Mouse (Mus musculus) left cerebral cortex, adult 2 months (tissue): ENCODE measurements around the gene C1qtnf4. TPM values are rescaled to one million over a fixed set of nuclear protein-coding genes. Genes with fewer than 3 reads are reported as not detected.

Experiments
- DNase-seq, 2 experiments: peaks; one replicate each; pipeline ENCODE4 v3.0.0; 2021 to 2022; ENCODE audit warnings: low spot score in 2 of 2, mixed read lengths in 1 of 2; ENCODE audit errors: extremely low spot score in 1 of 2
- H3K27ac ChIP-seq: fragments of 200-600 bp; 2 replicates; pipeline ENCODE4 v1.8.1; 2022
- H3K4me3 ChIP-seq: fragments of 200-600 bp; 2 replicates; pipeline ENCODE4 v1.8.1; 2022
- CTCF ChIP-seq: fragments of 200-600 bp; IDR thresholded peaks from 2 replicates; pipeline ENCODE4 v1.8.1; 2022; ENCODE audit warnings: antibody characterized with exemption, mild to moderate bottlenecking, moderate library complexity
- intact Hi-C: fragments of 180-260 bp; cut with DNase I; formaldehyde crosslinking; loops from one replicate; pipeline ENCODE4 v1.15.1; 2025
- total RNA-seq, 2 experiments: library from RNA; stranded (reverse); gene quantifications; 2 replicates each; pipeline ENCODE4 v1.2.3; 2021

C1qtnf4 gene
- total RNA-seq, 2 experiments from 2014 or later: 259 to 287 TPM

DNA sequence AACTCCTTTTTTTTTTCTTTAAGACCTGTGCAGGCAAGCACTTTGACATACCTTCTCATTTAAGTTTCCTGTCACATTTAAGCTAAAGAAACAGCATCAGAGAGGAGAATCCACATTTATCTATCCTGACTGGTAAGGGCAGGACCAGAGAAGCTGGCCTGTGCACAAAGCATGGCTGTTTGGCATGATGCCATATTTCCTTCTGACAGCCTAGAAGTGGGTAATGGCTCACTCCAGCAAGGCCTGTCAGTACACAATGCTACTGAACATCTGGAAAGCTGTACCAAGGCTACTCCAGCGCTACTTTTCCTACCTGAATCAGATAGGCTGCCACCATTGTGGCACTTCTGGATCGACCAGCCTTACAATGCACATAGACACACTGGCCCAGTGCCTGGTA is 28.0 kb downstream of the C1qtnf4 start:
- TF ChIP-seq CTCF: no peak
- no peak for DNase-seq
- intact Hi-C loops: loop anchor here (2.0 kb wide), 1 partner anchor 147 kb away; no protein-coding TSS in a partner anchor
- peak overlapping the region; percentile 24 for H3K27ac ChIP-seq
- H3K4me3 ChIP-seq: no peak overlapping the region

GRCm38 (mm10) chr2:90915516-90915915 is 29.9 kb downstream of the C1qtnf4 start:
- TF ChIP-seq CTCF: no peak
- peak overlapping the region; percentile 51 for H3K27ac ChIP-seq
- intact Hi-C loops: loop anchor here (2.0 to 5.0 kb wide), 2 partner anchors 52 to 145 kb away; no protein-coding TSS in a partner anchor
- no peak overlapping the region for H3K4me3 ChIP-seq
- no peak for DNase-seq

- TF ChIP-seq CTCF: no peak
- DNase-seq: peak in 1 of 2 experiments; percentile 18
- H3K4me3 ChIP-seq: peak overlapping the region; percentile 76
- intact Hi-C loops: loop anchor here (2.0 to 5.0 kb wide), 2 partner anchors 24 to 51 kb away; partner anchors contain the start of gene Celf1
- peak overlapping the region; percentile 99 for H3K27ac ChIP-seq
Observed at GRCm38 (mm10) chr2:90916560-90917232, 31.0 kb downstream of the C1qtnf4 start.

DNA sequence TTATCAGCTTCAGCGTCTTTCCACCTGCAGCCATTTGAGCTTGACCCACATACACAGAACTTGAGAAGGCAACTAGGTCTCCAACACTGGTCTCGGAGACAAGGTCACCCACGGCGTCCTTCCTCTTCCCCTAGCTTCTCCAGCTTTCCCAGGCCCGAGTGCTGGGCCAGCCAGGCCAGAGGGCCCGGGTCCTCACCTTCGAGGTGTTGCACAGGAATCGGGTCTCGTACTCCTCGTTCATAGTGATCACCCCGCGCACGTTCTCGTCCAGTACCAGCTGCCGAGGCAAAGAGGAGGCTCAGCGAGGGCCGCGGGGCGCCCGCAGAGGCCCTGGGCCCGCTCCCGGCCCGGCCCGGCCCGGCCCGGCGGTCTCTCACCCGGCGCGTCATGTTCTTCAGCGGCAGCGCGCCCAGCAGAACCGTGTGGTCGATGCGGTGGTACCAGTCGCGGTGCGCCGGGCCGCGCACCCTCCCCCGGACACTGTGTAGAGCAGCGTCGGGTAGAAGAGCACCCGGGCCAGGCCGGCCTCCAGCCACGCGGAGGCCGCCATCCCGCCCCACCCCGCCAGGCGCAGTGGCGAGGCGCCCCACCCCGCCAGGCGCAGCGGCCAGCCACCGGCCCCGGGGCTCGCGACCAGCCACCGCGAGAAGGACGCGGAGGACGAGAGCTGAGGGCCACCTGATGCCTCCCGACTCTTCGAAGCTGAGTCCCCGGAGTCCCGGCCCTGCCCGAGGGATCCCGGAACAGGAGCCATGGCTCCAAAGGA is 31.8 kb downstream of the C1qtnf4 start:
- H3K27ac ChIP-seq: peak overlapping the region; percentile 99
- DNase-seq: peak; percentile 51 to 67
- TF ChIP-seq CTCF: peak; percentile 10; the same call in 1 of the 2 replicates
- intact Hi-C loops: loop anchor here (2.0 to 5.0 kb wide), 2 partner anchors 23 to 50 kb away; partner anchors contain the start of gene Celf1
- peak overlapping the region; percentile 76 for H3K4me3 ChIP-seq

DNA sequence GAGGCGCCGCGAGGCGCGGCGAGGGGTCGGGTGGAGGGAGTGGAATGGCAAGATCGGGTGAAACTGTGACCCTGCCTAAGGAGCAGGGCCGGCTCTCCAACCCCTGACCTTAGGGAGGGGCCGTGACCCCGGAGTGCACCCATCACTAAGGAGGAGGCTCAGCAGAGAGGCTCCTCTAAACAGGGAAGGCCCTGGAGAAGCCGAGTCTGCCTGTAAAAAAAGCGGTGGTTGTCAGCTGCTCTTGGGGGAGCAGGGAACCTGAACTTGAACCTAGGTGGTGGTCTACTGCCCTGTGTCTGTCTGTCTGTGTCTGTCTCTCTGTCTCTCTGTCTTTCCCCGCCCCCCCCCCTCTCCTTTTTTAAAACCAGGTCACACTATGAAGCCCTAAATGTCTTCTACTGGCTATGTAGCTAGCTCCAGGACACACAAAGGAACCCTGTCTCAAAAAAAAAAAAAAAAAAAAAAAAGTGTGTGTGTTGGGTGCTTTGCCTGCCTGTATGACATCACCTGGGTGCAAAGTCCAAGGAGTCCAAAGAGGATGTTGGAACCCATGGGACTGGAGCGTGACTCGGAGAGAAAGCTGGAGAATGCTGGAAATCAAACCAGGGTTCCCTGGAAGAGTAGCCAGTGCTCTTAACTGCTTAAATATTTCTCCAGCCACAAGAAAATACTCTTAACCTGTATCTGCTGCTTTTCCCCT is 32.5 kb downstream of the C1qtnf4 start:
- intact Hi-C loops: loop anchor here (2.0 to 5.0 kb wide), 2 partner anchors 23 to 49 kb away; partner anchors contain the start of gene Celf1
- DNase-seq: no peak
- no peak for TF ChIP-seq CTCF
- peak overlapping the region; percentile 99 for H3K27ac ChIP-seq
- H3K4me3 ChIP-seq: peak overlapping the region; percentile 76

DNA sequence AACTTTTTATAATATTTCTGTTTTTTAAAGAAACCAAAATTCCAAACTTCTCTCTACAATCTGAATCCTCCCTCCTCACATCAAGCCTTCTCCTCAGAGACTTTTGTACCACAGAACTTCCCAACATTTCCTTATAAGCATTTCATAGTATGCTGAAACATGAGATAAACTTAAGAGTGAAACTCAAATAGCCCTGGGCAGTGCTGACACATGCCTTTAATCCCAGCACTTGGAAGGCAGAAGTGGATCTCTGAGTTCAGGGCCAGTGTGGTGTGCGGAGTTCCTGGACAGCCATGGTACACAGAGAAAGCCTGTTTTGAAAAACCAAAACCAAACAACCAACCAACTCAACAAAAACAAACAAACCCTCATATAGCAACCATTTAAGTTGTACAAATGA is 35.5 kb downstream of the C1qtnf4 start:
- Histone ChIP-seq H3K4me3 (no peak overlapping the region), H3K27ac (no peak overlapping the region)
- DNase-seq: no peak
- TF ChIP-seq CTCF: no peak
- intact Hi-C loops: no loop called here

DNA sequence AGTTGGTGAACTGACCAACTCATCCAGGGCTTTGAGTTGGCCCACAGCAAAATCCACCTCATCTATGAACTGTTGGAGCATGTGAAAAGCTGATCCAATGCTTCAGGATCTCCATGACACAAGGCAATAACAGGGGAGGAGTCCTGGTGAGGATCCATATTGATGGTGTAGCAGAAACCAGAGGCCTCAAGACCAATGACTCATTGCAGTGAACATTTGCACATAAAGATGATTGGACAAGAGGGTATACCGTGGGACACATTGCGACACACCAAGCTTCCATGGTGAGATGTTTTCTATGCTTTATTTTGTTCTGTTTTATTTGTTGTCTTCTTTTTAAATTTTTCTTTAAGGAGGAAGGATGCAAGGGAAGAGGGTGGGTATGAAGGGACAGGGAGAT is 37.0 kb downstream of the C1qtnf4 start:
- TF ChIP-seq CTCF: no peak
- intact Hi-C loops: no loop called here
- no peak overlapping the region for H3K27ac ChIP-seq
- no peak for DNase-seq
- no peak overlapping the region for H3K4me3 ChIP-seq

- no peak overlapping the region for H3K27ac ChIP-seq
- TF ChIP-seq CTCF: no peak
- no peak overlapping the region for H3K4me3 ChIP-seq
- no peak for DNase-seq
- intact Hi-C loops: no loop called here
Observed at GRCm38 (mm10) chr2:90928566-90928965, 42.9 kb downstream of the C1qtnf4 start.

- intact Hi-C loops: no loop called here
- H3K27ac ChIP-seq: no peak overlapping the region
- no peak overlapping the region for H3K4me3 ChIP-seq
- DNase-seq: no peak
- TF ChIP-seq CTCF: no peak
Observed at GRCm38 (mm10) chr2:90931829-90932228, 46.2 kb downstream of the C1qtnf4 start.

DNA sequence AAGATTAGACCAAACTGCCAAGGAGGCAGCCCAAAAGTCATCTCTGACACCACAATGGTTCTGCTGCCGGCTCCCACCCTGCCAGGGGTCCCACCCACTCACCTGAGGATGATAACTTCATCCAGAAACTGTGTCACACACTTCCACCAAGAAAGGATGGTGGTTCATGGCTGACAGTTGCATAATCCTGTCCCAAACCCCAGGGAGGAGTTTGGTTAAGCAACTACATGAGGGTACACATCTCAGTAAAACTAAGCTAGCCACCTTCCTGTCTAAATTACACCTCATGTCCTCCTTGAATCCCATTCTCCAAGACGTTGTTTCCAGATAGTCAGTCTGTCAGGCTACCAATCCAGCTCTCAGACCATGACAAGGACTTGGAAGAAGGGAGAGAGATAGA is 46.6 kb downstream of the C1qtnf4 start:
- no peak overlapping the region for H3K4me3 ChIP-seq
- intact Hi-C loops: no loop called here
- DNase-seq: no peak
- TF ChIP-seq CTCF: no peak
- no peak overlapping the region for H3K27ac ChIP-seq

DNA sequence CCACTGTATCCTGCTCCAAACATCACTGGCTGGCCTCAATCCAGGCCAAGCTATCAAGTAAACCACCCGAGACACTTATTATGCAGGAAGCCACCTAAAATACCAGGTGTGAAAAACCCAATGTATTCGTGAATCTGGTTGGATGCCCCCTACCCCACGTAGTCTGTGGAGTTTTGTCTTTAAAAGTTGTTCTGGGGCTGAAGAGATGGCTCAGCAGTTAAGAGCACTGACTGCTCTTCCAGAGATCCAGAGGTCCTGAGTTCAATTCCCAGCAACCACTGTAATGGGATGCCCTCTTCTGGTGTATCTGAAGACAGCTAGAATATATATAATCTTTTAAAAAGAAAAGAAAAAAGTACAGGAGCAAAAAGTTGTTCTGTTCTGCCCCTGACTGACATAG is 52.7 kb downstream of the C1qtnf4 start:
- no peak for TF ChIP-seq CTCF
- no peak overlapping the region for H3K27ac ChIP-seq
- no peak overlapping the region for H3K4me3 ChIP-seq
- DNase-seq: no peak
- intact Hi-C loops: no loop called here

- intact Hi-C loops: loop anchor here (2.0 to 5.0 kb wide), 4 partner anchors 23 to 115 kb away; partner anchors contain the start of gene Psmc3
- Histone ChIP-seq H3K27ac (peak overlapping the region; percentile 80), H3K4me3 (peak overlapping the region; percentile 99)
- TF ChIP-seq CTCF: no peak
- no peak for DNase-seq
Observed at GRCm38 (mm10) chr2:90939750-90940149, 54.1 kb downstream of the C1qtnf4 start.

Other genes starting within 250 kb of the C1qtnf4 start
- gene Nup160, start 208.6 kb upstream of the C1qtnf4 start, total RNA-seq: 10 to 100 TPM; 15.2 to 25.4 TPM
- gene Fnbp4, start 140.5 kb upstream of the C1qtnf4 start, total RNA-seq: 10 to 100 TPM; 63.1 to 72.4 TPM
- under 1 TPM; 0.38 to 0.72 TPM for gene Agbl2, start 103.1 kb upstream of the C1qtnf4 start, total RNA-seq
- gene Mtch2, start 38.7 kb upstream of the C1qtnf4 start, total RNA-seq: 100 to 1,000 TPM in 1 of 2 experiments, 10 to 100 TPM in 1; 99.8 to 115 TPM
- 10 to 100 TPM; 36.5 to 41.2 TPM for gene Kbtbd4, start 18.9 kb downstream of the C1qtnf4 start, total RNA-seq
- 100 to 1,000 TPM; 217 to 242 TPM for gene Ndufs3, start 19.0 kb downstream of the C1qtnf4 start, total RNA-seq
- 100 to 1,000 TPM; 146 to 149 TPM for gene Celf1, start 54.5 kb downstream of the C1qtnf4 start, total RNA-seq
- gene Rapsn, start 149.8 kb downstream of the C1qtnf4 start, total RNA-seq: under 1 TPM; 0.44 to 0.57 TPM
- gene Psmc3, start 168.1 kb downstream of the C1qtnf4 start, total RNA-seq: 100 to 1,000 TPM; 205 to 207 TPM
- gene Slc39a13, start 184.6 kb downstream of the C1qtnf4 start, total RNA-seq: 10 to 100 TPM; 30.1 to 32.3 TPM
- 1 to 10 TPM; 3.4 to 4.8 TPM for gene Spi1, start 196.5 kb downstream of the C1qtnf4 start, total RNA-seq
- under 1 TPM; 0.33 to 0.43 TPM for gene Mybpc3, start 232.3 kb downstream of the C1qtnf4 start, total RNA-seq